Mouse (Mus musculus) kidney, adult 8-10 months (tissue): ENCODE measurements around the gene 1110008L16Rik.
"Not testable (repeated sequence)": the region's sequence is repeated elsewhere in the genome, so short reads cannot be mapped to it uniquely, and the experiment has no call there.

Experiments
- DNase-seq, 2 experiments: peaks; one replicate each; pipeline ENCODE4 v3.0.0; 2022

1110008L16Rik gene

GRCm38 (mm10) chr12:55343045-55343444 lies 43.7 kb downstream of the 1110008L16Rik start:
- not testable (repeated sequence) for DNase-seq

- no peak for DNase-seq
Observed at GRCm38 (mm10) chr12:55343998-55344397, 44.6 kb downstream of the 1110008L16Rik start.

- peak; percentile 29 to 34 for DNase-seq
Observed at GRCm38 (mm10) chr12:55344583-55344982, 45.2 kb downstream of the 1110008L16Rik start.

GRCm38 (mm10) chr12:55353423-55353822 lies 54.0 kb downstream of the 1110008L16Rik start:
- no peak for DNase-seq

GRCm38 (mm10) chr12:55354904-55355303 lies 55.5 kb downstream of the 1110008L16Rik start:
- DNase-seq: peak; percentile 20 to 51

- DNase-seq: no peak
Observed at GRCm38 (mm10) chr12:55357303-55357702, 57.9 kb downstream of the 1110008L16Rik start.

GRCm38 (mm10) chr12:55360929-55361328 lies 61.6 kb downstream of the 1110008L16Rik start:
- no peak for DNase-seq

- DNase-seq: no peak
Observed at GRCm38 (mm10) chr12:55365083-55365482, 65.7 kb downstream of the 1110008L16Rik start.

GRCm38 (mm10) chr12:55372424-55373055 lies 73.2 kb downstream of the 1110008L16Rik start:
- no peak for DNase-seq

- no peak for DNase-seq
Observed at GRCm38 (mm10) chr12:55376956-55377609, 77.7 kb downstream of the 1110008L16Rik start.

- no peak for DNase-seq
Observed at GRCm38 (mm10) chr12:55377610-55377980, 78.2 kb downstream of the 1110008L16Rik start.

- DNase-seq: no peak
Observed at GRCm38 (mm10) chr12:55384023-55384749, 84.8 kb downstream of the 1110008L16Rik start, which contains the start of gene Psma6. Gene Psma6 (plus strand): TSS chr12:55384222.

GRCm38 (mm10) chr12:55384826-55385225 lies 85.4 kb downstream of the 1110008L16Rik start:
- no peak for DNase-seq

GRCm38 (mm10) chr12:55385931-55386330 lies 86.6 kb downstream of the 1110008L16Rik start:
- DNase-seq: peak in 1 of 2 experiments; percentile 50

GRCm38 (mm10) chr12:55386456-55386855 lies 87.1 kb downstream of the 1110008L16Rik start:
- no peak for DNase-seq

GRCm38 (mm10) chr12:55387083-55387787 lies 87.9 kb downstream of the 1110008L16Rik start:
- no peak for DNase-seq

- DNase-seq: no peak
Observed at GRCm38 (mm10) chr12:55387788-55388465, 88.5 kb downstream of the 1110008L16Rik start.

GRCm38 (mm10) chr12:55388478-55388877 lies 89.1 kb downstream of the 1110008L16Rik start:
- DNase-seq: peak; percentile 24 to 56

- no peak for DNase-seq
Observed at GRCm38 (mm10) chr12:55389132-55390081, 90.0 kb downstream of the 1110008L16Rik start.

- no peak for DNase-seq
Observed at GRCm38 (mm10) chr12:55392120-55392519, 92.7 kb downstream of the 1110008L16Rik start.
